Mouse (Mus musculus) E14TG2a.4 (cell line): ENCODE results near the gene Irak1bp1.

Experiments
- CTCF ChIP-seq: conservative IDR thresholded peaks from 2 replicates; pipeline ENCODE4 v1.5.1; 2014; ENCODE audit warnings: low read length
- POU5F1 ChIP-seq: IDR thresholded peaks from 2 replicates; pipeline ENCODE4 v1.6.1; 2014; ENCODE audit warnings: low read length, borderline replicate concordance

DNA sequence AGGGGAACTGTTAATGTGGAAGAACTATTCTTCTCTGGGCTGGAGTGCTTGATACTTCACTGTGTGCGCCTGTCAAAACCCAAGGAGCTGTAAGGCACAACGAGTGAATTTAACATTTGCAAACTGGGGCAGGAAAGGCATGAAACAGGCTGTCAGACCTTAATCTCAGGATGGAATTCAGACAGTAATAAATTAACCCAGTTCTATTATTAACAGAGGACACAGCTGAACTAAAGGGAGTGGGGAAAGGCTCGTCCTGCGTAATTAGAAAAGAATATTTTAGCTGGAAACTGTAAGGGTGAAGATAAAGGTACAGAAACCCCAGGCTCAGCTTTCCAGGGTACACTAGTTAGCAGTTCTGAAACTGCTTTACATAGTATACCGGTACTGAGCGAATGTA lies 6.6 kb downstream of the Irak1bp1 start:
- TF ChIP-seq CTCF (no peak), POU5F1 (no peak)
